Mouse (Mus musculus) lung, postnatal 0 days (tissue): ENCODE measurements at regions not wholly inside any gene's neighbourhood (a gene's known extent, or its start where the extent isn't known, plus 50 kb on each side); places are given as distances from the start of the nearest gene placed in this dataset.

Source experiments
- ATAC-seq: fragments of 200-750 bp; cut with Nextera tagmentation; 2 replicates; pipeline ENCODE4 v1.8.0; 2017; ENCODE audit warnings: moderate library complexity
- DNase-seq: peaks from one replicate; pipeline ENCODE4 v3.0.0-alpha.2; 2016; ENCODE audit warnings: low spot score
- H3K27ac ChIP-seq: fragments of 300-500 bp; sonication (generic); 2 replicates; pipeline ENCODE4 v1.5.1; 2014; ENCODE audit warnings: antibody characterized with exemption, mild to moderate bottlenecking, low read length, mixed read lengths
- H3K27me3 ChIP-seq: fragments of 300-500 bp; sonication (generic); replicated peaks from 2 replicates; pipeline ENCODE4 v1.6.1; 2014; ENCODE audit warnings: low read length, mixed read lengths; ENCODE audit not compliant: insufficient read depth
- H3K36me3 ChIP-seq: fragments of 300-500 bp; sonication (generic); 2 replicates; pipeline ENCODE4 v1.6.1; 2014; ENCODE audit warnings: low read length, mixed read lengths; ENCODE audit not compliant: insufficient read depth
- H3K4me1 ChIP-seq: fragments of 300-500 bp; sonication (generic); 2 replicates; pipeline ENCODE4 v1.6.1; 2014; ENCODE audit warnings: antibody characterized with exemption, low read depth, low read length, mixed read lengths; ENCODE audit not compliant: insufficient read depth
- H3K4me2 ChIP-seq: fragments of 300-500 bp; sonication (generic); replicated peaks from 2 replicates; pipeline ENCODE4 v1.6.1; 2014; ENCODE audit warnings: low read depth, mild to moderate bottlenecking, low read length, moderate library complexity, mixed read lengths
- H3K4me3 ChIP-seq: fragments of 300-500 bp; sonication (generic); 2 replicates; pipeline ENCODE4 v1.5.1; 2014; ENCODE audit warnings: low read depth, low read length
- H3K9ac ChIP-seq: fragments of 300-500 bp; sonication (generic); replicated peaks from 2 replicates; pipeline ENCODE4 v1.6.1; 2014; ENCODE audit warnings: low read depth, mild to moderate bottlenecking
- H3K9me3 ChIP-seq: fragments of 300-500 bp; sonication (generic); 2 replicates; pipeline ENCODE4 v1.6.1; 2016; ENCODE audit warnings: low read length, mixed read lengths
- CTCF ChIP-seq: IDR thresholded peaks from 2 replicates; pipeline ENCODE4 v1.5.1; 2016; ENCODE audit warnings: antibody characterized with exemption, mild to moderate bottlenecking
- EP300 ChIP-seq: IDR thresholded peaks from 2 replicates; pipeline ENCODE4 v1.6.1; 2016; ENCODE audit warnings: antibody characterized with exemption, mild to moderate bottlenecking, control low read depth
- WGBS: fragments of 180-500 bp; shearing (Covaris S2); extraction: QIAGEN DNeasy Blood & Tissue Kit; methylation state at CpG from one replicate; pipeline ENCODE4 v1.1.7; 2014; 5-methylcytosine and 5-hydroxymethylcytosine counted together

DNA sequence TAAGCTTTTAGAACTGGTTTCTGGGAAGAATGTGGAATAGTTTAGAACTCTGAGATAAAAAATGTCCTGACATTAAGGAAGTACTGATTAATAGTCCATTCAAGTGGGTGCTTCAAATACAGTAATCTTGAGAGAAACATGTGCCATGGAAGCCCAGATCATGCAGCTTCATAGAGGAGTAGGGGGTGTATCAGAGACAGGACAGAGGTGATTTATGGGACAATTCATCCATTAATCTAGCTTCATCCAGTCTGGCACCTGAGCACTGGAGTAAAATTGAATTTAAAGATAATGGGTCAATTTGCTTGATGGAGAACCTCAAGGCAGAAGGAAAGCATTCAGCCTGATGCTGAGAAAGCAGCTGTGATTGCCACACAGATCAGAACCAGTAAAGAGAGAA lies 494.8 kb upstream of the Tmprss15 start:
- Histone ChIP-seq H3K4me2 (no peak overlapping the region), H3K4me3 (no peak overlapping the region), H3K27ac (no peak overlapping the region), H3K27me3 (no peaks in the 10 kb centered on the region), H3K36me3 (no peaks in the 10 kb centered on the region), H3K9me3 (no peaks in the 10 kb centered on the region), H3K9ac (no peak overlapping the region), H3K4me1 (no peaks in the 10 kb centered on the region)
- DNase-seq (no peak), ATAC-seq (no peak)
- TF ChIP-seq CTCF: no peak
- TF ChIP-seq EP300: no peak

DNA sequence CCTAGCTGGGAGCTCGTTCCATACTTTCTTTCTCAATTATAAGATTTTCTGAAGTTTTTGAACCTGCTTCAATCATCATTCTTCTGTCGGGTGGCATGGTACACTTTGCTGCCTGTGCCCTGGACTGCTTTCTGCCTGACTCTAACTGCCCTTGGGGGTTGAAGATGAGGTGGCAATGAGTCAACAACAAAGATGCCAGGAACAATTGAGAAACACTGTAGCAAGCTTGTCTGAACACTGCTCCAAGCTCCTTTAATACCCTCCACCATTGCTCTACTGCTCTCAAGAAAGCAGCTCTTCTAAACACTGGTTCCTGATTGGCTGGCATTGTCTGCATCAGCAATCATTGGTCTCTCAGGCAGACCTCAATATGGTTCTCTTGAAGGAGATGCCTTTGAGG lies 480.0 kb upstream of the Tmprss15 start:
- H3K4me3 ChIP-seq: no peak overlapping the region
- no peaks in the 10 kb centered on the region for H3K36me3 ChIP-seq
- no peaks in the 10 kb centered on the region for H3K4me1 ChIP-seq
- TF ChIP-seq CTCF (no peak), EP300 (no peak)
- no peak overlapping the region for H3K27ac ChIP-seq
- no peak for ATAC-seq
- no peaks in the 10 kb centered on the region for H3K27me3 ChIP-seq
- no peaks in the 10 kb centered on the region for H3K9me3 ChIP-seq
- 72% methylated on average over 2 of the region's 2 CpGs for WGBS
- DNase-seq: no peak
- H3K4me2 ChIP-seq: no peak overlapping the region
- H3K9ac ChIP-seq: no peak overlapping the region

DNA sequence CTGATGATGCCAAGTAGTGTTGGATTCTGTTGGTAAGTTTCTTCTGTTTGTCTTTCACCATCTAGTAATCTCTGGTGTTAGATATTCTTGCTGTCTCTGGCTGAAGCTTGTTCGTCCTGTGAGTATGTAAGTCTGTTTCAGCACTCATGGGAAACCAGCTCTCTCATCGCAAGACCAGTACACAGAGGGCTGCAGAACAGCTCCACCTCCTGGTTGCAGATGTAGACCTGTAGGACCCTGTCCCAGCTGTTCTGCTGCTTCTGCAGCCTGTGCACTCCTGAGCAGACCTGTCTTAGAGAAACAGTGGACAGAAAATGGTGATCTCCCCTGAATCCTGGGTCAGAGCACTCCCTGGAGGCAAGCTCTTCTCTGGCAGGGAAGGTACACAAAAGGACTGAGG lies 443.5 kb upstream of the Tmprss15 start:
- ATAC-seq (no peak), DNase-seq (no peak)
- TF ChIP-seq EP300 (no peak), CTCF (no peak)
- no peaks in the 10 kb centered on the region for H3K27me3 ChIP-seq
- H3K9me3 ChIP-seq: no peaks in the 10 kb centered on the region
- H3K4me2 ChIP-seq: no peak overlapping the region
- H3K4me3 ChIP-seq: no peak overlapping the region
- no peak overlapping the region for H3K27ac ChIP-seq
- WGBS: 57% methylated on average over 2 of the region's 2 CpGs
- H3K4me1 ChIP-seq: no peaks in the 10 kb centered on the region
- H3K36me3 ChIP-seq: no peaks in the 10 kb centered on the region
- no peak overlapping the region for H3K9ac ChIP-seq

DNA sequence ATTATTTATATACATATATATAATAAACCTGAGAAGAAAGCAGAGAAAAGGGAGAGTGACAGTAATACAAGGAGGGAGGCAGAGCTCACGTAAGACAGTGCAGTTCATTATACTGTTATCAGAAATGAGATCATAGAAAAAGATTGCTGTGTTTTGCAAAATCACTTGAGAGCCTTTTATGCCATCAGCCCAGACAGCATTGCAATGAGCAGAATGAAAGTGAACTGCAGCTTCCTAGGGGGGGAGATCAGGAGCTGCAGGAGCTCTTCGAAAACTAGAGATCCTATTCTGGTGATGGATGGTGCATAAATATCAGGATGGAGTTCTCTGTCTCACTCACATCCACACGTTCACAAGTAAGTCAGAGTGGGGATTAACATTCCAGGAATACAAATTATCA lies 401.6 kb upstream of the Tmprss15 start:
- DNase-seq (no peak), ATAC-seq (no peak)
- Histone ChIP-seq H3K4me3 (no peak overlapping the region), H3K36me3 (no peaks in the 10 kb centered on the region), H3K4me2 (no peak overlapping the region), H3K9ac (no peak overlapping the region), H3K27ac (no peak overlapping the region), H3K9me3 (no peaks in the 10 kb centered on the region), H3K27me3 (no peaks in the 10 kb centered on the region), H3K4me1 (no peaks in the 10 kb centered on the region)
- no peak for TF ChIP-seq CTCF
- no peak for TF ChIP-seq EP300
- WGBS: 55% methylated on average over 3 of the region's 3 CpGs

DNA sequence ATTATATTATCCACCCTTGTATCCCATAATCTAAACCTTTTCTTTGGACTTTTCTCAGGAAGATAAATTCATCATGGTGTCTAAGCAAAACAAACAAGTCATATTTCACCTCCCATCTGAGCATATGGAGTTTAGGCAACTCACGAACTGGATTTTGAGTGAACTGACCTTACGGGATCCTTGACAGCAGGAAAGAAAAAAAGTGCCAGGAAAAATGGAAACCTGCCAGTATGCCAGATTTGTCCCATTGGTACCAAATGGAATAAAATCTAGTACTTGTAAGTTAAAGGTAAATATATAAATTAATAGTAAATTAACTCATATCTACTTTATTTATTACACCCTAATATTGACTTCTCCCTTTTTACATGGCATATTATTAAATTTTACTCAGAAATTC lies 360.0 kb upstream of the Tmprss15 start:
- ATAC-seq (no peak), DNase-seq (no peak)
- H3K4me1 ChIP-seq: no peaks in the 10 kb centered on the region
- H3K4me2 ChIP-seq: no peak overlapping the region
- no peak overlapping the region for H3K4me3 ChIP-seq
- H3K9ac ChIP-seq: no peak overlapping the region
- H3K9me3 ChIP-seq: no peaks in the 10 kb centered on the region
- H3K27me3 ChIP-seq: no peaks in the 10 kb centered on the region
- WGBS: 62% methylated on average over 2 of the region's 2 CpGs
- no peak overlapping the region for H3K27ac ChIP-seq
- TF ChIP-seq CTCF (no peak), EP300 (no peak)
- H3K36me3 ChIP-seq: no peaks in the 10 kb centered on the region

DNA sequence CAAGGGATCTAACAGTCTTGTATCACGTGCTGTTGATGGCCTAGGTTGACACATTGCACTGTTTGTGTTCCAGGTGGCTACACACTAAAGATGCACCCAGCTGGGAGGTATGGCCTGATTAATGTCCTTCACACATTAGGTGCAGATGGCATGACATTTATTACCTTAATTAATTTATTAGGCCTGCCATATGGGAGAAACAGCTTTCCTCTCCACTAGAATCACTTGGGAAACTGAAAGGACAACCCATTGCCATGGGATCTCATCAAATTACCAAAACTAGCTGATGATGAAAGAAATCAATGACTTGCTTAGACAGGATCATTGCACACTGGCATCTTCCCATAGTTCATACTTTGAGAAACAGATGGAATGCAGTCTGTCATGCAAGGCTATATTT lies 358.8 kb upstream of the Tmprss15 start:
- H3K4me3 ChIP-seq: no peak overlapping the region
- no peak for TF ChIP-seq EP300
- no peaks in the 10 kb centered on the region for H3K36me3 ChIP-seq
- H3K27me3 ChIP-seq: no peaks in the 10 kb centered on the region
- no peaks in the 10 kb centered on the region for H3K9me3 ChIP-seq
- no peaks in the 10 kb centered on the region for H3K4me1 ChIP-seq
- H3K9ac ChIP-seq: no peak overlapping the region
- H3K4me2 ChIP-seq: no peak overlapping the region
- WGBS: 51% methylated on average over 1 of the region's 1 CpGs
- ATAC-seq (no peak), DNase-seq (no peak)
- no peak overlapping the region for H3K27ac ChIP-seq

DNA sequence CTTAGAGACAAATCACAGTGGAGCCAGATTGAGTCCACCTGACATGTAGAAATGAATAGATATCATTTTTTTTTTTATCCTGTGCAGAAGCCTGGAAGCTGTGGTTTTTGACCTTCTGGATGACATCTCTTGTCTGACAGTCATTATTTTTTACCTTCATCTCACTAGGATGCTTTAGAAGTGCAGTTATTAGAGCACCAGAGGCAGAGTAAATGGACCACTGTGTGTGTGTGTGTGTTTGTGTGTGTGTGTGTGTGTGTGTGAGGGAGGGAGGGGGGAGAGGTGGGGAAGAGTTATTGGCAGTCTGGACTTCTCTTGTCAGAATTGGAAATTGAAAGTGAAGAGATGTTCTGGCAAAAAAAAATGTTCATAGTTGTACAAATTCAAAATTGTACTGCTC lies 316.5 kb upstream of the Tmprss15 start:
- Histone ChIP-seq H3K4me3 (no peak overlapping the region), H3K9ac (no peak overlapping the region), H3K27ac (no peak overlapping the region), H3K27me3 (no peaks in the 10 kb centered on the region), H3K4me1 (no peaks in the 10 kb centered on the region), H3K36me3 (no peaks in the 10 kb centered on the region), H3K4me2 (no peak overlapping the region), H3K9me3 (no peaks in the 10 kb centered on the region)
- ATAC-seq (no peak), DNase-seq (no peak)
- TF ChIP-seq EP300 (no peak), CTCF (no peak)
